Mouse (Mus musculus) NIH3T3 (cell line): Measurements from ENCODE around the gene Caln1.
A peak's percentile ranks its signal among the peaks of the same experiment; 100 is the strongest.

ENCODE experiments used
- DNase-seq: peaks from one replicate; pipeline ENCODE4 v3.0.0-alpha.2; 2012; ENCODE audit warnings: low read depth

Caln1 gene

DNA sequence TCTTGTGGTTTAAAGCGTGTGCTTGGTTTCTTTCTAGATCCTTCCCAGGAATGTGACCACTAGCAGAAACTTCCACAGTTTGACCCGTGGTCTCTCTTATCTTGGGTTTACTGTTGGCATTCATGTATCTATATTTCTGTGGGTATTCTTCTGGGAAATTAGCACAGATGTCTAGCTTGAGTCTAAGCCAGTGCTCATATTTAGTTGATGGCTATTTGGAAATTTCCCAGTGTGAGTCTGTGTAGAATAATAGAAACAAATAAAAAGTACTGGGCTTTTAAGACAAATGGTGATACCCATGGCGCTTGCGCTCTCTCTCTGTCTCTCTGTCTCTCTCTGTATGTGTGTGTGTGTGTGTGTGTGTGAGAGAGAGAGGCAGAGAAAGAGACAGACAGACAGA, 330.2 kb downstream of the Caln1 start:
- DNase-seq: no peak

DNA sequence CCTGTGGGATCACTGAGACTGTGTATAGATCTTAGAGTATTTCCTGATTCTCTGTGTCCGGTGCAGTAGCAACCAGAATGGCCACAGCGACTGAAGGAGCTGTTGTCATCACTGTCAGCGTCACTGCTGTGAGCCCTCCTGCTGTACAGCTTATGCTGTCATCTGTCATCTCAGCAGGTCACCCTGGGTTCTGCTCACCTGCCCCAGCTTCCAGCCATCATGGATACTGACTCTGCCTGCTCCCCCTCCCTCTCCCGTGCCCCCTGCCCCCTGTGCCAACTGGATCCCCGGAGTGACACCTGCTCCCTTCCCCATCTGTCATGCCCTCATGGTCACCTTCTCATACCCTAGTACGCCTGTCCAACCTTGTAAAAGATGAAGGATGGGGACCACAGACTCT, 332.5 kb downstream of the Caln1 start:
- DNase-seq: no peak

DNA sequence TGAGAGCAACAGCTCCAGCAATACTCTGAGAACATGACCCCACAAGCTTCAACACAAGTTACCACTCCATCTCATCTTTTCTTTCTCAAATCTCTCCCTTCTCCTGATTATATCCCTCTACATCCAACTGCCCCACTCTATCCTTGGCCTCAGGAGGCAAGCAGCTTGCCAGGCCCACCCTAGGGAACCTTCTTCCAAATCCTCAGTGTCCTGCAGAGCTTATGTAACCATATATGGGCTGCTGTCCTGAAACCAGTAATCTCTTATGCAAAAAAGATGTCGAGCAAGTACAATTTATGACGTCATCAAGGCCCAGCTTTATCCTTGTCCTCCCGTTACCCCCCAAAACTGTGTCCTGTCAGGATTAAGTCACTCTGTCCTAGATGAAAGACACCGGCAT, 333.1 kb downstream of the Caln1 start:
- no peak for DNase-seq

DNA sequence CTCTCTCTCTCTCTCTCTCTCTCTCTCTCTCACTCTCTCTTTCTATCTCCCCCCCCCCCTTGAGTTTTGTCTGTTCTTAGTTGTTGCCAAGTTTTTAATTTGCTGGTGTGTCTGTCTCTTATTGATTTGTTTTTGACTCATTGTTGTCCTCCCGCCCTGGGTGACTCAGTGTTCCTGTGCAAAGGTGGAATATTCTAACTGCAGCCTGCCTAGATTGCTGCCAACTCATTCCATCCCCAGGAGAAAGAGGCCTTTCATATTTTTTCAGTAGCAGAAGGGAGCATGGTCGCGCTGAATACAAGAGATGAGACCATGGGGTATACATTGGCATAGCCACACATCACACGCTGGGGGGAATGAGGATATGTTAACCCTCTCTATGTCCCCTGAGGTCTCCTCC, 335.6 kb downstream of the Caln1 start:
- no peak for DNase-seq

DNA sequence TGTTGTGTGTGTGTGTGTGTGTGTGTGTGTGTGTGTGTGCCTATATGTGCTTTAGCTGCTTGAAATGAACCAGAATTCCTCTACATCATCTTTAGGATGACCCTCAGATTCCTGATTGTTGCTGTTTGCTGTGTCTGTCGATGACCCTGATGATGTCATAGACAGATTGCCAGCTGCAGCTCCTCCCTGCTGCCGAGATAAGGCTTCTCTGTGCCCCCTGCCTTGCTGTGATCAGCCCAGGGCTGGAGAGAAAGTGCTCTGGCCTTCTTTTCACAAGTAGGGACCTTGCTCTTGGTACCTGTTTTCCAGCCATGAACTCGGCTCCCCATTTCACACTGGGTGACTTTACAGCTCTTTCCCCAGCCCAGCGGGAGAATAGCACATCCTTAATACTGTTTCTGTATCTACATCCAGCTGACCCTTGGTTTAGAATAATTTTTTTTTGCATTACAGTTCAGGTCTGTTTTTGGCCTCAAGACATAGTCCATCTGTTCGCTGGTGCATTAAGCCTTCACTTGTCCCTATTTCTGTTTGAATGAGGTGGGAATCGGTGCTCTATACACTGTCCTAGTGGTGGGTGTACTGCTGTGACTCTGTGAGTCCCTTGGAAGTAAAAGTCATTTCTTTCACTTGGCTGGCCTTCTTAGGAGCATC, 337.1 kb downstream of the Caln1 start:
- DNase-seq: no peak

DNA sequence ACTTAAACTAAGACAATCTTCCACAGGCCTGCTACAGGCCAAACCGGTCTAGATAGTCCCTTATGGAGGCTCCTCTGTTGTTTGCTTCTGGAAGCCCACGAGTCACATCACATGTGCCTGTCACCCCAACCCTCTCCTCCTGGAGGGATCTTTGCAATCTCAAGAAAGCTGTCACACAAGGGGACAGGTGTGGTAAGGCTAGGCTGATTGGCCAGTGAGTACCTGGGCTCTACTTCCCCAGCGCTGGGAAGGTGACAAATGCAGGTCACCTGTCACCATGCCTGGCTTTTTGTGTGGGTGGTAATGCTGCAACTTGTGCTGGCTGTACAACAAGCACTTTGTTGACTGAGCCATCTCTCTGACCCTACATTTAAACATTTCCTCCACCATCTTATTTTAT, 338.5 kb downstream of the Caln1 start:
- no peak for DNase-seq

DNA sequence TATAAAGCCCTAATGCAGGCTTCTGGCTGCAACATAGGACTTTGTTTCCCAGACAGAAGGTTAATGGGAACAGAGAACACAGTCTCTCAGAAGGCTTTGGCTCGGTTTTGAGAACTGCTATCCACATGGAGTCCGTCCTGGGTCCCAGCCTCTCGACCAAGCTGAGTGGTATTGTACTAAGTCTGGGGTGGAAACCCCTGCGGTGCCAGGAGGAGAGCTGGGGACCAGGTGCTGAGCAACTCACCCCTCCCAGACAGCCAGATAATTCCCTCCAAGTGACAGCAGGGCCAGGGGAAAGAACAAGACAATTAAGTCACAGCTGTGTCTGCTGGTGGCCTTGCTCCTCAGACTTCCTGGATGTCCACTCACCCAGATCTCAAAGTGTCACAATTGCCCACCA, 339.4 kb downstream of the Caln1 start:
- no peak for DNase-seq

DNA sequence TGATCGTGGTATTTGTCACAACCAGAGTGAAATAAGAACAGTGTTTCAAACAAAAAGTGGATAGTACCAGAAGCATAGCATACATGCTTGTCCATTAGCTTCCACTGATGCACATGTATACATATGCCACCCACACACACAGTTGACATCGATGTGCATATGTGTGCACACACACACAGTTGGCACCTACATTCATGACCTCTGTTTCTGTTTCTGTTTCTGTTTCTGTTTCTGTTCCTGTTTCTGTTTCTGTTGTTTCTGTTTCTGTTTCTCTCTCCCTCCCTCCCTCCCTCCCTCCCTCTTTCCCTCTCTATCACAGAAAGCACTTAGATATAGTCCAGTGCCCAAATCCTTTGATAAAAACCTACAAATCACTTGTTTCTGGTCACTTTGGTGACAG, 342.4 kb downstream of the Caln1 start:
- DNase-seq: no peak

DNA sequence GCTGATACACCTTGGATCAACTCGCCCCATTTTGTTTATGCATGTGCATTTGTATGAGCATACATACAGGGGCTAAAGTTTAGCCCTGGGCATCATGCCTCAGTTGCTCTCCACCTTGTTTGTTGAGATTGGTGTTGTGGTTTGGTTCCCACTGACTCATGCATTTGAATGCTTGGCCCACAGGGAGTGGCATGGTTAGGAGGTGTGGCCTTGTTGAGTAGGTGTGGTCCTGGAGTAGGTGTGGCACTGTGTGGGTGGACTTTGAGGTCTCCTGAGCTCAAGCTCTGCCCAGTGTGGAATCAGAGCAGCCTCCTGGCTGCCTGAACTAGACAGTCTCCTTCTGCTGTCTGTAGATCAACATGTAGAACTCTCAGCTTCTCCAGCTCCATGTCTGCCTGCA, 343.0 kb downstream of the Caln1 start:
- DNase-seq: no peak

DNA sequence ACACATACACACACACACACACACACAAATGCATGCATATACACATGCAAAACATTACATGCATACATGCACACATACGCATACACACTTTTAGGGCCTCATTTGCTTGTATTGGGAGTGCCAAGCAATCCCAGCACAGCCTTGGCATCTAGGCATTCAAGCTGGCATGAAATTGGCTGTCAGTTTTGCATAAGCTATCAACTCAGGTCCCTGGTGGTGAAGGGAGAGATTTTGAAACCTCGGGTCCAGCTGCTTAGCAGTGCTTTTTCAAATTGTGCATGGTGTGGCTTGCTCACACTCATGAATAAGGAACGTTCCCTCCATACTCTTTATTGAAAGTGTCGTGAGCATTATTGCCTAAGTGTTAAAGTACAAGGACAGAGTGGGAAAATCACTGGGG, 345.9 kb downstream of the Caln1 start:
- no peak for DNase-seq

DNA sequence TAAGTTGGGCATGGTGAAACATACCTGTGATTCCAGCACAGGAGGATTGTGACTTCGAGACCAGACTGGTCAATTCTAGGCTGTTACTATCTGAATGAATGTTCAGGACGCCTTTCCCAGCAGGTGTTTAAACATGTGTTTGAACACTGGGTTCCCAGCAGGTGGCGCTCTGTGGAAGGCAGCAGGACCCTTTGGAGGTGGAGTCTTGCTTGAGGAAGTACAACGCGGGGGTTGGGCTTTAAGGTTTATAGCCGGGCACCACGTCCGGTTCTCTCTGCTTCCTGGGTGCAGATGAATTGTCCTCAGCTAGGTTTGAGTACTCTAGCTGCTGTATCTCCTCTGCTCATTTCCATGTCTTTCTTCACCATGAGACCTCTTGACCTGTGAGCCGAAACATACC, 349.1 kb downstream of the Caln1 start:
- DNase-seq: peak; percentile 36

DNA sequence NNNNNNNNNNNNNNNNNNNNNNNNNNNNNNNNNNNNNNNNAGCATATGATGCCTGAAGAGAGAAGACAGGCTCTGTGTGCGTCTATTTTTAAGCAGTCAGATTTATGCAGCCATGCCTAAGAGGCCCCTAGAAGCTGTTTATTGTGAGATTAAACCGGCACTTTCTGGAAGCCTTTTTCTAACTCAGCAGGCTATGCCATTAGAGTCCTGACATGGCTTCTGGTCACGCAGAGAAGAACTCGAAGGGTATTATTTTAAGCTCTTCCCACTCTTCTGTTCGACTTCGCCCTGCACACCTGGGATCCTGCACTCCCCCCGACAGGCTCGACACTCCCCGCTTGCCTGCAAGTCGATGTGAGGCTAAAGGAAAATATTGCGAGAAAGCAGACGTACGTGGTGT, 372.9 kb downstream of the Caln1 start:
- DNase-seq: no peak

DNA sequence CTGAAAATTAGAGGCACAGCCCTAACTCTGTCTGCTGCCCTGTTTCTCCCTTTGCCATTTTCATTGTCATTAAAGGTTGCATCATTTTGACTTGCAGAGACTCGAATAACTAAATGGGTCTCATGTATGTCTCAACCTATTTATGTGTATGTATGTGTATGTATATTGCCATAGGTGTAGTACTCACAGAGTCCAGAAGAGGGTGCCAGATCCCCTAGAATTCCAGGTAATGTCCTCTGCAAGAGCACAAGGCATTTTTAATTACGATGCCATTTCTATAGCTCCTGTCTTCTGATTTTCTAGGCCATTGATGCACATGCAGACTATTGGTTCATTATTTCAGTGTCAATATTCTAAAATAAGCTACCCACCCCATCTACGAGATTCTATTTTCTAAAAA, 388.3 kb downstream of the Caln1 start:
- peak; percentile 14 for DNase-seq

DNA sequence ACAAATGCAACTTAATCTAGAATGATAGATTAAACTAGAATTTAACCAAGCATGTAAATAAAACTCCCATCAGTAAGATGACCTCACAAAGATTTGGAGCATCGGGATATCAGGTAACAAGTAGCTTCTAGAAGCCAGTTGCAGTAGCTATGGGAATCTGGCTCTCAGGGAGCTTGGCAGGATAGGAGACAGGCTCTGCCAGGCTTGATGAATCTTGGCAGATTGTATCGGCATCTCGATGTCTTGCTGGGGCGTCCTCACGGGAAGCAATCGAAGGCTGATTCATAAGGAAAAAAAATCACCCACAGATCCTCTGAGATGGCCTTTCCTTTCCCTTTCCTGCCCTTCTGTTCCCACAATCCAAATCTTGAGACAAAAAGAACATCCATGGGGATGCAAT, 396.5 kb downstream of the Caln1 start:
- DNase-seq: no peak

DNA sequence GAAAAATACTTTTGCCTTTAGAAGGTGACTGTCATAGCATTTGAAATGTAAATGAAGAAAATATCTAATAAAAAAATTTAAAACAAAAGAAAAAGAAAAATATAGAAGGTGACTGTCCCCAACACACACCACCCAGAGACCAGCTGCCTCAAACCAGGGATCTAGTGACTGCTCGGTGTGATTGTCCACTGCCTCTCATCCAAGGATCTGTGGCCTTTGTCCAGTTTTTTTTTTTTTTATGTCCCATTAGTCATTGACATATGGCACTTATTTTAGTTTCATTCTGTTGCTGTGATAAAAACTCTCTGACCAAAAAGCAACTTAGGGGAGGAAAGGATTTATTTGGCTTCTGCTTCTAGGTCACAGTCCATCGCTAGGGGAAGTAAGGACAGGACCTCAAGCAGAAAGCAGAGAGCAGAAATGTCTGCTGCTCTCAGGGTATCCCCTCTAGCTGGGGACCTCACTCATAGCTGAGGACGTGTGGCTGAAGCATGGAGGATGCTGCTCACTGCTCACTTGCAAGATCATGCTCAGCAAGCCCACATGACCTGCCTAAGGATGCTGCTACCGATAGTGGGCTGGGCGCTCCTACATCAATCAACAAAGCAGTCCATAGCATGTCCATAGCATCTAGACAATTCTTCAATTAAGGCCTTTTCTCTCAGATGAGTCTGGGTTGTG, 401.9 kb downstream of the Caln1 start:
- no peak for DNase-seq

DNA sequence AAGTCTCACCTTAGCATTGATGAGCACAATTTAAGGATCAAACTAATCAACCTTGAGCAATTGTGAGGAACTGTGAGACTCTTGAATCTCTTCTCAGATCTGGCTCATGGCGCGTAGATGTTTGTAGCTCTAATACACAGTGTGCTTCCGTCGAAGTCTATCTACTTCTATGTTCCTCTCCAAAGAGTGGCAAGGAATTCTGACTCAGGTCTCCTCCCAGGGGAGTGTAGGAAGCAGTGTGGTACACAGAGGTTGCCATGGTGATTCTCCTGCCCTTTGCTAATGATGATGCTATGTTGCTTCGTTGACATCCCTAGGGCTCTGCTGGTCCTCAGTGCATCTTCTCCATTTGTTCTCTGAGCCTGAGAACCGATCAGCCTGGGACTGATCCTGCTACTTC, 403.2 kb downstream of the Caln1 start:
- no peak for DNase-seq

DNA sequence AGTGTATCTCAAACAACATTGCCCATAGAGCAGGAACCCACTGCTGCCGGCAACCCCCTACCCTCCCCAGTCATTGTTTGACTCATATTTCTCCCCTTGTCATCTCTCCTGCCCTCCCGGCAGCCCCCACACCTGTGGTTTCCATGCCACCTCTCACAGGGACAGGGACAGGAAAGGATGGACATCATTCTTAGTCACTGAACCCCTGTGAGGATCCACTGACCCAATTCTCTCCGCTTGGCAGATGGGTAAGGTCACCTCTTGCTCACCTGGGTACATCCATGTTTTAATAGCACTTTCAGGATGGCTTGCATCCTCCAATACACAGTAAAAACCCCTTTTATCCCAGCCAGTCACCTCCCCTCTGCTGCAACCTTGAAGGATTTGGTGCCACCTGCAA, 405.7 kb downstream of the Caln1 start:
- no peak for DNase-seq

DNA sequence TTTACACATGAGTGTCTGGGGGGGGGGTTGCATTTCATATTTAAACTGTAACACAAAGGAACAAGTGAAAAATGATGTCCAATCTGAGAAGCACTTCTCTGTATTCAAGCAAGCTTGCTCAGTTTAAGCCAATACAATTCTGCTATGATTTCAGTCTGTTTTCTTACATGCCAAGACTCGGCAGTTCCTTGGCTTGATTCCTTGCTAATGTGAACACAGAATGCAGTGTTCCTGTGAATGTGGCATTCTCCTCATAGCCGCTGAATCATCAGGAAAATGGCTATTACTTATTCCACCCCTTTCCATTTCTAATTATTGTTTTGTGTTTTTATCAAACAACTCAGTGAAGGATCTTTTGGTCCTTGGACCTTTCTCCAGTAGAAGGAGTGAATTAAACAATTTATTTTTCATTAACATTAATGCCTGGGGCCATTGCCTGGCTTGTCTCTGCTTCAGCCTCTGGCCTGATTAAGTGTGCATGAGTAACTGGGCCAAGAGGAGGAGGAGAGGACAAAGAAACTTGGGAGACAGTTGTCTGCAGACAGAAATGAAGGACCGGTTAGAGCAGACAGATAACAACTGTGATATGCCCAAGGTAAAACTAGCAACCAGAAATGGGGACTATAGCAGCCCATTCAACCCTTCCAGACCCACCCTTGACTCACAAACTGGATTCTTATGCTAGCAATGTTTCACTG, 423.6 kb downstream of the Caln1 start:
- DNase-seq: no peak

DNA sequence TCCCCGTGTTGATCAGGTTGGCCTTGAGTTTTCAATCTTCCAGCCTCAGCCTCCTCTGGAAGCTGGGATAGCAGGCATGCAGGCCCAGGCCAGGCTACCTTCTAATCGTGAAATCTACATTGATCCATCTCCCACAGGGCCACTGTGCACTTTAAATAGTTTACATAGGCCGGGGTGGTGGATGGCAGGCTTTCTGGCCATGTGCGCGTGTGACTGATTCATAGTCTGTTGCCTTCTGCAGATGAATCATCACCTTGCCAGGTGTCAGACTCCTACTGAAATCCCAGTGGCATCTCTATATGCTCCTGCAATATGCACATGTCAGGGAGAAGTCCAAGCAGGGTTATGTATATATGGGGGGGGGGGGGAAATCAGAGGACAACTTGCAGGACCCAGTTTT, 428.5 kb downstream of the Caln1 start:
- no peak for DNase-seq

DNA sequence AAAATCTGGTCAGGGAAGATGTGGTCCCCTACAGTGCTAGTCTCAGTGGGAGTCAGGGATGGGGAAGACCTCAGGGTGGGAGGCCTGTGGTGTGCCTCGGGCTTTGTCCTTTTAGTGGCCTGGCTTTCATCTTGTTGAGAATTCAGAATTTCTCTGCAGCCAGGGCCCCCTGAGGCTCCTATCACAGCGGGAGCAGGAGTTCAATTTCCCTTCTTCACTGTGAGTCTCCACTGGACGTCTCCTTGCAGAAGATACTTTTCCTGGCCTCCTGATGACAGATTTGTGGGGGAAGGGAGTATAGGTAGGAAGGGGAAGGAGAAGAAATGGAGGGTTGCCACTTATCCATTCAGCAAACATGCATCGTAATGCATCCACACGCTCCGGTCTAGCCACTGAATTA, 441.1 kb downstream of the Caln1 start:
- DNase-seq: no peak

DNA sequence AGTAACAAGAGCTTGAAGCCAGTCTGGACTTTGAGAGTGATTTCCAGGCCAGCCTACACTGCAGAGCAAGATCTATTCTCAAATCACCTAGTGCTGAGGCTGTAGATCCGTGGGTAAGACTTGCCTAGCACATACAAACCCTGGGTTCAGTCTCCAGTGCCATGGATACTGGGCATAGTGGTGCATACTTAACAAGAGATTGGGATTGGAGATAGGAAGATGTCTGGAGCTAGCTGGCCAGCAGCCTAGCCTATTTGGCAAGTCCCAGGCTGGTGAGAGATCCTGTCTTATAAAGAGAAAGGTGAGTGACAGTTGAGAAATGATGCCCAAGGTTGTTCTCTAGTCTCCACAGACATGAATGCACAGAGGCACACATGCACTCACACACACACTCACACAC, 441.6 kb downstream of the Caln1 start:
- no peak for DNase-seq

DNA sequence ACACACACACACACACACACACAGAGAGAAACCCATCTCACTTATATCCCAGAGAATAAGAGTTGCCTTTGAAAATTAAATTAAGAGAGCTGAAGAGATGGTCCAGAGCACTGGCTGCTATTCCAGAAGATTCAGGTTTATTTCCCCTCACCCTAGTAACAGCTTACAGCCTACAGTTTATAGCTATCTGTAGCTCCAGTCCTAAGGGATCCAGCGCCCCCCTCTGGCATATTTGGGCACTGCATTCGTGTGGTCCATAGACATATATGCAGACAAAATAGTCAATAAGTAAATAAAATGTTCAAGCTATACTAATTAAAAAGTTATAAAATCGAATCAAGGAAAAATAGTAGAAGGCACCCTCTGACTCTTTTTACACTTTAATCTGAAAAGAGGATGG, 442.0 kb downstream of the Caln1 start:
- no peak for DNase-seq

DNA sequence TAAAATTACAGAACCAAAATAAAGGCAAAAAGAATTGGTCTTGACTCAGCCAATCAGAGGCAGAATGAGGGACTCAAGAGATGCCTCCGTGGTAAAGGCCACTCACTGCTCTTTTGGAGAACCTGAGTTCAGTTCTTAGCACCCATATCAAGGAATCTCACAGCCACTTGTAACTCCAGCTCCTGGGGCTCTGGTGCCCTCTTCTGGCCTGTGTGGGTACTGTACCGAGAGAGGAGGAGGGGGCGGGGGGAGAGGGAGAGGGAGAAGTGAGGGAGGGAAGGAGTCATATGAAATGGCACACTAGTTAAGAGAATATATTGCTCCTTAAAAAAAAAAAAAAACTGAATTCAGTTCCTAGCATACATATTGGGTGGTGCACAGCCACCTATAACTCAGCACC, 442.7 kb downstream of the Caln1 start:
- no peak for DNase-seq

DNA sequence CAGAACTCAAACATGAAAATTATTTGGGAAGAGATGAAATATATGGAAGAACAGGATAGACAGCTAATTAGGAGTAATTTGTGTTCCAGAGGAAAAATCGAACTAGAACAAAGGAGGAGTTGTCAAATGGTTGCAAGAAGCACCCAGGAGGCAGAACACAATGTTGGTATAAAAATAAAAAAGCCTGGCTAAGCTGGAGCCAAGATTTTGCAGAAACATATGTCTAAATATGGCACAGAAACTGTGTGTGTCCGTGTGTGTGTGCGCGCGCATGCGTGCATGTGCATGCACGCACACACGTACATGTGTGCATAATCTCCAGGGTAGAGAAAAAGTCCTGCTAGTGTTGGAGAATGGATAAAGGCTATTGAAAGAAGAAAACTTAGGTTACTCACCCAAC, 443.3 kb downstream of the Caln1 start:
- no peak for DNase-seq
